Comparison of ENCODE assay signal across 8 mouse cellular contexts in the genomic region with DNA sequence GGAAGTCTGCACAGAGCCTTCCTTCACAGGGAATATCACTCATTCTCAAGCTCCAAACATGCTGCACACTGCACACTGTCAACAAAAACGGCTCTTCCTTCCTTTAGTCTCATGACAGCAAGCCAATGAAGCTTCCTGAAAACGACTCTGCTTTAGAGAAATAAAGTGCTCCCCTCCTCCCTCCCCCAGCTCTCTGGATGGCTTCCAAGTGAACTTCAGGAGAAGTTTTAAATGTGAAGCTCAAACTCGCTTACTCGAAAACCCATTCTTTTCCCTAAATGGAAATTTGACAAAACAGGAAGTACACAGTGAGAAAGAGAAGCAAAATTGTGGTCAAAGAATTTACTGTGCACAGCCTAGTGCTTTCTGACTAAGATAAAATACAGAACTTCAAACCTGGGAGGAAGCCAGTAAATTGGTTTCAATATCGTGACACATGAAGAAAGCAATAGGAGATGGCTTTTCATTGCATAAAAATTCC. TPM values are rescaled to one million over a fixed set of nuclear protein-coding genes. Genes with fewer than 3 reads are reported as not detected.
DNase-seq lines count a peak whose midpoint lies in the region; ATAC-seq lines count a peak whose summit lies in the region.

No protein-coding gene starts in this region.

- no peak overlapping the region for H3K4me2 ChIP-seq in forebrain, embryonic 14.5 days (ENCODE audit: low read length)

- no peaks in the 10 kb centered on the region for H3K27me3 ChIP-seq in forebrain, embryonic 14.5 days (replicated peaks; ENCODE audit: control insufficient read depth, insufficient read depth, low read length)
- H3K27me3 ChIP-seq in forebrain, embryonic 10.5 days (ENCODE audit: poor library complexity, severe bottlenecking): no peaks in the 10 kb centered on the region

- no peak overlapping the region for H3K4me3 ChIP-seq in forebrain, embryonic 14.5 days (ENCODE audit: low read depth, low read length)
- no peak overlapping the region for H3K4me3 ChIP-seq in forebrain, embryonic 10.5 days

- peak; percentile 14 for DNase-seq in forebrain, embryonic 14.5 days (ENCODE audit: low spot score)
- no peak for DNase-seq in forebrain, embryonic 10.5 days (ENCODE audit: extremely low spot score, low spot score)
- DNase-seq in CD4-positive helper T cell, adult 2 months (ENCODE audit: low read depth, low spot score): peak; percentile 79
- peak; percentile 47 for DNase-seq in gastrocnemius, postnatal 14 days
- DNase-seq in kidney, postnatal 10 days: peak; percentile 88
- no peak for DNase-seq in cerebellum, adult 8-10 months
- DNase-seq in layer of hippocampus, adult 8-10 months (ENCODE audit: low spot score in 2 of 2): no peak

- no peaks in the 10 kb centered on the region for H3K9me3 ChIP-seq in forebrain, embryonic 14.5 days (replicated peaks; ENCODE audit: control insufficient read depth, low read length)
- no peaks in the 10 kb centered on the region for H3K9me3 ChIP-seq in forebrain, embryonic 10.5 days

- WGBS in forebrain, embryonic 14.5 days: 39% methylated on average over 5 of the region's 5 CpGs
- 80% methylated on average over 5 of the region's 5 CpGs for WGBS in forebrain, embryonic 10.5 days

- H3K4me1 ChIP-seq in forebrain, embryonic 14.5 days (ENCODE audit: control insufficient read depth, insufficient read depth, low read length): no peaks in the 10 kb centered on the region
- no peaks in the 10 kb centered on the region for H3K4me1 ChIP-seq in forebrain, embryonic 10.5 days

- peaks cover 44% of the 10 kb centered on the region for H3K36me3 ChIP-seq in forebrain, embryonic 14.5 days (ENCODE audit: control insufficient read depth, insufficient read depth, low read length)
- peaks cover 78% of the 10 kb centered on the region for H3K36me3 ChIP-seq in forebrain, embryonic 10.5 days (replicated peaks)

- ATAC-seq in forebrain, embryonic 14.5 days: no peak
- peak; percentile 88 for ATAC-seq in megakaryocyte, adult 5-6 weeks (ENCODE audit: poor library complexity, severe bottlenecking)

- H3K9ac ChIP-seq in forebrain, embryonic 14.5 days (ENCODE audit: low read length): no peak overlapping the region

- intact Hi-C loops in gastrocnemius, postnatal 14 days (cut with DNase I; ENCODE audit: low total_unique reads): no loop called here

- H3K27ac ChIP-seq in forebrain, embryonic 14.5 days (ENCODE audit: low read depth, low read length): no peak overlapping the region
- H3K27ac ChIP-seq in forebrain, embryonic 10.5 days: no peak overlapping the region

RNA-seq across cellular contexts. Expression of gene Arid4a, which starts 16.3 kb away (rescaled TPM):
- polyA plus RNA-seq in forebrain, embryonic 14.5 days (2014; fragmentation: Nextera tagmentation; extraction: Ambion mirVana): 34.1 and 48.5 TPM in 2 replicates
- 22.7 and 28.3 TPM in 2 replicates for polyA plus RNA-seq in forebrain, embryonic 10.5 days (2016; fragmentation: Nextera tagmentation; extraction: Ambion mirVana)
- total RNA-seq in gastrocnemius, postnatal 14 days (2021): 1 to 10 TPM; 8.4 to 8.5 TPM
- 42.4 and 45.0 TPM in 2 replicates for total RNA-seq in megakaryocyte, adult 5-6 weeks (2015)
- total RNA-seq in megakaryocyte, adult 5-6 weeks (2017): 74.6 and 79.6 TPM in 2 replicates
- total RNA-seq in layer of hippocampus, adult 8-10 months (2022): 10 to 100 TPM; 31.8 to 40.3 (median 35.7) TPM

RNA-seq across cellular contexts. Expression of gene Psma3, which starts 25.0 kb away (rescaled TPM):
- 540 and 656 TPM in 2 replicates for polyA plus RNA-seq in forebrain, embryonic 14.5 days (2014; fragmentation: Nextera tagmentation; extraction: Ambion mirVana)
- polyA plus RNA-seq in forebrain, embryonic 10.5 days (2016; fragmentation: Nextera tagmentation; extraction: Ambion mirVana): 659 and 664 TPM in 2 replicates
- total RNA-seq in gastrocnemius, postnatal 14 days (2021): 100 to 1,000 TPM; 381 to 435 TPM
- 302 and 324 TPM in 2 replicates for total RNA-seq in megakaryocyte, adult 5-6 weeks (2015)
- 246 and 252 TPM in 2 replicates for total RNA-seq in megakaryocyte, adult 5-6 weeks (2017)
- total RNA-seq in layer of hippocampus, adult 8-10 months (2022): 100 to 1,000 TPM; 177 to 217 (median 209) TPM

Comparison
In these comparisons a context has a peak if more than half of its experiments do, and no peak if none do; other contexts are left out.
1. DNase-seq: peak in forebrain, embryonic 14.5 days (single experiment), CD4-positive helper T cell, adult 2 months (single experiment), gastrocnemius, postnatal 14 days (single experiment) and kidney, postnatal 10 days (single experiment); none in forebrain, embryonic 10.5 days (single experiment), cerebellum, adult 8-10 months (single experiment) and layer of hippocampus, adult 8-10 months (0 of 2).